Mouse (Mus musculus): Measurements from ENCODE around the gene Chrd. TPM values are rescaled to one million over a fixed set of nuclear protein-coding genes. Genes with fewer than 3 reads are reported as not detected.

The Chrd gene
- total and polyA plus RNA-seq, 2 experiments from 2014 or later, result 6.2 to 35.5 TPM

DNA sequence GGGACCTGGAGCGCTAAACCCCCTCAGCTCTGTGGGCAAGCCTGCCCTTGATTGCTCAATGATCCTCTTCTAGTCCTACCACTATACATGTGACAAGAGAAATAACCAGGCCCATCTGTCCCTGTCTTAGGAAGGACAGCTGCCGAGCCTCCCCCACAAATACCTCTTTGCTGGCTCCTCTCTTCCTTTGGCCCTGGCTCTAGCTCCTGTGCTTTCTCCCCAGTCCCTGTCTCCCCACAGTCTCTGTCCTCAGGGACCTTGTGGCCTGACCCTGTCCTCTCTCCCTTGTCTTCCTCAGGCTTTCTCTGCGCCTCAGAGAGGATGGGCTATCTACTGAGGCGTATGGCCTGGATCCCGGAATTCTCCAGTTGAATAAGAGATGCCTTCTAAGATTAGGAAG, 1.2 kb upstream of the Chrd start:
- Histone ChIP-seq H3K27ac (peak overlapping the region; percentile 85; the same call in 1 of the 2 replicates), H3K4me2 (ENCODE audit: low read depth, low read length) (no peak overlapping the region), H3K9me3 (ENCODE audit: low read length) (no peaks in the 10 kb centered on the region), H3K4me3 (ENCODE audit: low read length) (no peak overlapping the region), H3K36me3 (ENCODE audit: insufficient read depth, low read length) (0 out of 2 replicates have a peak, but pooled peaks cover 4% of the 10 kb centered on the region), H3K4me1 (ENCODE audit: insufficient read depth, low read length) (peaks cover 4% of the 10 kb centered on the region; the same call in 1 of the 2 replicates), H3K9ac (replicated peaks; ENCODE audit: low read length) (no peak overlapping the region), H3K27me3 (ENCODE audit: insufficient read depth, low read length) (no peaks in the 10 kb centered on the region)
- no peak for TF ChIP-seq CTCF (IDR thresholded peaks at IDR 0.05; ENCODE audit: low read depth)
- DNase-seq (ENCODE audit: low spot score), result no peak
- ATAC-seq, result no peak
- 68% methylated on average over 5 of the region's 5 CpGs for WGBS

DNA sequence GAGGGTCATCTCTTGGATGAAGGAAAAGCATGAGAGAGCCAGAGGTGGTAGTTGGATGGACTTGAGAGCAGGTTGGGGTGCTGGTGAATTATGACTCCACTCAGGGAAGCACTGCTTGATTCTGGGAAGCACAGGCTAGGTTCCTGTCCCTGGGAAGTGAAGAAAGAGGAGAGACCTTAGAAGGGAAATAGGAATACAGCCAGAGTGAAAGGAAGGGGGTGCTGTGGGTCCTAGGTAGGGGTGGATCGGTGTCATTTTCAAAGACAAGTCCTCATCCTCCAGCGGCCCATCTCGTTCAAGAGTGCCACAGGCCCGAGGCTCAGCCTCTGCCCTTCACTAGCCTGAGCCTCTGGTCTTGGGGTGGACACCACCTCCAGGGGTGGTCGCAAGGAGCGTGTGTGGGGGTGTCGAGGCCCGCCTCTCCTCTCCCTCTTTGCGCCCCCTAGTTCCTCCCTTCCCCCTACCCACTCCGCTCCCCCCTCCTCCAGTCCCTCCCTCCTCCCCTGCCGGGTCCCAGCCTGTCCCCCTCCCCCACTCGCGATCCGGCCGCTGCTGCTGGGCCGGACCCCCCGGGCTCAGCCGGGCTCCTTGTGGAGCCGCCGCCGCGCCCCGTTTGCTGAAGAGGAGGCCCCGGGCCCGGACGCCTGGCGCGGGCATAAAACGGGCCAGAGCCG, 539 bp upstream of the Chrd start:
- peak; percentile 36 for TF ChIP-seq CTCF (IDR thresholded peaks at IDR 0.05; ENCODE audit: low read depth)
- H3K9me3 ChIP-seq (ENCODE audit: low read length), result no peaks in the 10 kb centered on the region
- peak overlapping the region; percentile 86 for H3K9ac ChIP-seq (replicated peaks; ENCODE audit: low read length)
- peak overlapping the region; percentile 74 for H3K4me3 ChIP-seq (ENCODE audit: low read length)
- no peaks in the 10 kb centered on the region for H3K27me3 ChIP-seq (ENCODE audit: insufficient read depth, low read length)
- DNase-seq (ENCODE audit: low spot score), result peak; percentile 45
- H3K4me2 ChIP-seq (ENCODE audit: low read depth, low read length), result peak overlapping the region; percentile 96
- ATAC-seq, result peak; percentile 50
- H3K27ac ChIP-seq, result peak overlapping the region; percentile 85
- 0 out of 2 replicates have a peak, but pooled peaks cover 4% of the 10 kb centered on the region for H3K36me3 ChIP-seq (ENCODE audit: insufficient read depth, low read length)
- peaks cover 4% of the 10 kb centered on the region; the same call in 1 of the 2 replicates for H3K4me1 ChIP-seq (ENCODE audit: insufficient read depth, low read length)
- WGBS, result under 1% methylated on average over 22 of the region's 30 CpGs

DNA sequence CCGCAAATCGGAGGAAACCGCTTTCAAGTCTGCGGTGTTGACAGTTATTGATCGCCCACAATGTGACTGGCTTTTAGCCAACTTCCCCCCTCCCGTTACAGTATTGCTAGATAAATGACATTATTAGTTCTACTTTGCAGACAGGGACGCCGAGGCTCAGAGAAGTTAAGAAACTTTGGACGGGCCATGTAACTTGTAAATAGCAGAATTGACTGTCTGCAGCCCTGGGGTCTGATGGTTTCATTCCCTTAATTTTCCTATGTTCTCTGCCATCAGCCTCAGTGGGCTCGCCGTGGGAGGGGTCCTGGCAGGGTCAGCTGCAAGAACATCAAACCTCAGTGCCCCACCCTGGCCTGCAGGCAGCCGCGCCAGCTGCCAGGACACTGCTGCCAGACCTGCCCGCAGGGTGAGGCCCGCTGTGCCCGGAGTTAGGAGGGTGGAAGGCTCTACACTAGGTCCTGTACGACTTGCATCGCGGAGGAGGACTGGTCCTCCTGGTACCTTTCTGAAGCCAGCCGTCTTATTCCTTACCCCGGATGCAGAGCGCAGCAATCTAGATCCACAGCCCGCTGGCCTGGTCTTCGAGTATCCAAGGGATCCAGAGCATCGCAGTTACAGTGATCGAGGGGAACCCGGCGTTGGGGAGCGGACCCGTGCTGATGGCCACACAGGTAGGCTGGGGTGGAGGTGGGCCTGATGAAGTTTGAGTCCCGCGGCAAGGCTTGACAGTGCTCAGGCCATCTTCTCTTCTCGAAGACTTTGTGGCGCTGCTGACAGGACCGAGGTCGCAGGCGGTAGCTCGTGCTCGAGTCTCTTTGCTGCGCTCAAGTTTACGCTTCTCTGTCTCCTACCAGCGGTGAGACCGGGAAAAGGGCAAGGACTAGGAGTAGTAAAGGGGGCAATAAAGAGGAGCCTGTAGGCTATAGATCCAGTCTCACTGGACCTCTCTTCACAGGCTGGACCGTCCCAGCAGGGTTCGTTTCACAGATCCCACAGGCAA, 1.1 kb downstream of the Chrd start, which contains the start of gene Thpo:
Gene Thpo, minus strand, starts transcription at position 781 of the 1,000 bp plus-strand sequence.
- Histone ChIP-seq H3K4me2 (ENCODE audit: low read depth, low read length) (peak within 1 kb of the TSS; percentile 96), H3K4me1 (ENCODE audit: insufficient read depth, low read length) (peaks cover 4% of the 10 kb centered on the region; the same call in 1 of the 2 replicates), H3K27me3 (ENCODE audit: insufficient read depth, low read length) (no peaks in the 10 kb centered on the region), H3K27ac (peak within 1 kb of the TSS; percentile 85), H3K36me3 (ENCODE audit: insufficient read depth, low read length) (0 out of 2 replicates have a peak, but pooled peaks cover 4% of the 10 kb centered on the region), H3K9ac (replicated peaks; ENCODE audit: low read length) (peak within 1 kb of the TSS; percentile 86), H3K9me3 (ENCODE audit: low read length) (no peaks in the 10 kb centered on the region), H3K4me3 (ENCODE audit: low read length) (peak within 1 kb of the TSS; percentile 74)
- peak; percentile 38 for DNase-seq (ENCODE audit: low spot score)
- peak; percentile 36 for TF ChIP-seq CTCF (IDR thresholded peaks at IDR 0.05; ENCODE audit: low read depth)
- 4% methylated on average over 45 of the region's 45 CpGs for WGBS
- no peak for ATAC-seq

DNA sequence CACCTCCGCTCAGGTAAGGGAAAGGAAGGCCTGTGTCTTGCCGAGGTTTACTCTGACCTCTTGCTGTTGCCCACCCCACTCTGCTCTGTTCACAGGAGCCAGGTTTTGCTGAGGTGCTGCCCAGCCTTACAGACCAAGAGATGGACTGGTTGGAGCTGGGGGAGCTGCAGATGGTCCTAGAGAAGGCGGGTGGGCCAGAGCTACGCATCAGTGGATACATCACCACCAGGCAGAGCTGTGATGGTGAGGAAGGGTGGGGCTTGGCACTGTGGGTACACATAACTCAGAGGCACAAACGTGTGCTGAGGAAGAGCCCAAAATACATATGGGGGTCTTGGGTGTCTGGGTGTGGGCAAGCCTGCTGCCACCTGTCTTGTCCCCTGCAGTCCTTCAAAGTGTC, 2.7 kb downstream of the Chrd start:
- ATAC-seq, result no peak
- Histone ChIP-seq H3K9me3 (ENCODE audit: low read length) (no peaks in the 10 kb centered on the region), H3K4me2 (ENCODE audit: low read depth, low read length) (no peak overlapping the region), H3K9ac (replicated peaks; ENCODE audit: low read length) (no peak overlapping the region), H3K27ac (no peak overlapping the region), H3K4me3 (ENCODE audit: low read length) (no peak overlapping the region), H3K27me3 (ENCODE audit: insufficient read depth, low read length) (no peaks in the 10 kb centered on the region), H3K4me1 (ENCODE audit: insufficient read depth, low read length) (peaks cover 4% of the 10 kb centered on the region; the same call in 1 of the 2 replicates), H3K36me3 (ENCODE audit: insufficient read depth, low read length) (0 out of 2 replicates have a peak, but pooled peaks cover 4% of the 10 kb centered on the region)
- TF ChIP-seq CTCF (IDR thresholded peaks at IDR 0.05; ENCODE audit: low read depth), result no peak
- no peak for DNase-seq (ENCODE audit: low spot score)
- WGBS, result 76% methylated on average over 5 of the region's 5 CpGs

DNA sequence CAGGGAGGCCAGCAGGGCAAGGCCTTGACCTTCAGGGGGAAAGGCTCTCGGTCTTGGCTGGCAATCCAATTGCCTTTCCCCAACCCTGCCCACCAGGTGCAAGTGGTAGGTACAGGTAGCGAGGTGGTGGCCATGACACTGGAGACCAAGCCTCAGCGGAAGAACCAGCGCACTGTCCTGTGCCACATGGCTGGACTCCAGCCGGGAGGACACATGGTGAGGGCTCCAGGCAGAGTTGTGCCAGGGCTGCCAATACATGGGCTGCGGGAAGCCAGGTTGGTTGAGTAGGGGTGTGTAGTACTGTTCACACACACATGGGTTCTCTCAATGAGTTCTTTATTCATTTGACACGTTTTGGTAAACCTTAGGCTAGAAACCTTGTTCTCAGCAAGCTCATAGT, 3.2 kb downstream of the Chrd start:
- no peak for ATAC-seq
- 85% methylated on average over 7 of the region's 7 CpGs for WGBS
- no peak overlapping the region for H3K27ac ChIP-seq

DNA sequence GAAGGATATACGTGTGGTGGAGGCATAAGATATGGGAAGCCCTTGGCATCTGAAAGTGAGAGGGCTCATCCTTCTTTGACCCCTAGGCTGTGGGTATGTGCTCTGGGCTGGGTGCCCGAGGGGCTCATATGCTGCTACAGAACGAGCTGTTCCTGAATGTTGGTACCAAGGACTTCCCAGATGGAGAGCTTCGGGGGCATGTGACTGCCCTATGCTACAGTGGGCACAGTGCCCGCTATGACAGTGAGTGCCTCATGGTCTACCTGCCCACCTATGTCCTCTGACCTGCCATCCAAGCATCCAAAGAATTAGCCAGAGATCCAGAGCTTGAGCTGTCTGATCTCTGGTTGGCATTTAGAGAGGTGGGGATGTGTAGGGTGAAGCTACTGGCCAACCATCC, 3.9 kb downstream of the Chrd start:
- Histone ChIP-seq H3K4me1 (ENCODE audit: insufficient read depth, low read length) (peaks cover 4% of the 10 kb centered on the region; the same call in 1 of the 2 replicates), H3K4me3 (ENCODE audit: low read length) (no peak overlapping the region), H3K27ac (no peak overlapping the region), H3K9me3 (ENCODE audit: low read length) (no peaks in the 10 kb centered on the region), H3K9ac (replicated peaks; ENCODE audit: low read length) (no peak overlapping the region), H3K27me3 (ENCODE audit: insufficient read depth, low read length) (no peaks in the 10 kb centered on the region), H3K4me2 (ENCODE audit: low read depth, low read length) (no peak overlapping the region), H3K36me3 (ENCODE audit: insufficient read depth, low read length) (0 out of 2 replicates have a peak, but pooled peaks cover 9% of the 10 kb centered on the region)
- no peak for DNase-seq (ENCODE audit: low spot score)
- 88% methylated on average over 5 of the region's 5 CpGs for WGBS
- ATAC-seq, result no peak
- no peak for TF ChIP-seq CTCF (IDR thresholded peaks at IDR 0.05; ENCODE audit: low read depth)

More for the DNA sequence above, 3.2 kb downstream of the Chrd start:
- no peaks in the 10 kb centered on the region for H3K27me3 ChIP-seq (ENCODE audit: insufficient read depth, low read length)
- H3K4me2 ChIP-seq (ENCODE audit: low read depth, low read length), result no peak overlapping the region
- no peak overlapping the region for H3K4me3 ChIP-seq (ENCODE audit: low read length)
- DNase-seq (ENCODE audit: low spot score), result no peak
- H3K4me1 ChIP-seq (ENCODE audit: insufficient read depth, low read length), result peaks cover 4% of the 10 kb centered on the region; the same call in 1 of the 2 replicates
- TF ChIP-seq CTCF (IDR thresholded peaks at IDR 0.05; ENCODE audit: low read depth), result no peak
- no peak overlapping the region for H3K9ac ChIP-seq (replicated peaks; ENCODE audit: low read length)
- 0 out of 2 replicates have a peak, but pooled peaks cover 4% of the 10 kb centered on the region for H3K36me3 ChIP-seq (ENCODE audit: insufficient read depth, low read length)
- H3K9me3 ChIP-seq (ENCODE audit: low read length), result no peaks in the 10 kb centered on the region

Data from hindbrain, postnatal 0 days (tissue).